Mouse (Mus musculus): ENCODE data around the gene Sestd1. TPM values are rescaled to one million over a fixed set of nuclear protein-coding genes. Genes with fewer than 3 reads are reported as not detected.

The Sestd1 gene
- total and polyA plus RNA-seq, 3 experiments: not detected

DNA sequence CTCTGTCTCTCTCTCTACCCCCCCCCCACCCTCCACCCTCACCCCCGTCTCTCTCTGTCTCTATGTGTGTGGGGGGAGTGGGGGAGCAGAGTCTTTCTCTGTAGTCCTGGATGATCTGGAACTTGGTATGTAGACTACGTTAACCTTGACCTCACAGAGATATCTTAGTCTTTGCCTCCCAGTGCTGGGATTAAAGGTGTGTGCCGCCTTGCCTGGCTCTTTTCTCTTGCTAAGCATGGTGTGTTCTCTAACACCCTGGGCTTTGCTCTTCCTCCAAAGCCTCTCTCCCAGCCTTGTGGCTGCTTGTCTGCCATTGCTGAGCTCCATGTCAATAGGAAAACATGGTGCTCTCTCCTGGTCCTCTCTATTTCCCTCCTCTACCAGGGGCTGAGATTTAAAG, 23.3 kb upstream of the Sestd1 start:
- Histone ChIP-seq H3K9me3 (replicated peaks; ENCODE audit: insufficient read depth, low read length) (no peaks in the 10 kb centered on the region), H3K36me3 (ENCODE audit: control insufficient read depth in 1 of 2, insufficient read depth in 2 of 2, low read length in 2 of 2) (no peaks in the 10 kb centered on the region), H3K4me1 (ENCODE audit: control insufficient read depth in 1 of 2, insufficient read depth in 2 of 2, low read length in 2 of 2) (no peaks in the 10 kb centered on the region), H3K4me3 (ENCODE audit: control insufficient read depth in 1 of 2, insufficient read depth in 1 of 2, low read depth in 2 of 2, low read length in 2 of 2) (no peak overlapping the region), H3K9ac (ENCODE audit: control insufficient read depth, low read depth, low read length, poor library complexity, severe bottlenecking) (no peak overlapping the region), H3K27ac (ENCODE audit: control insufficient read depth, low read depth, low read length) (no peak overlapping the region), H3K27me3 (ENCODE audit: control insufficient read depth in 1 of 2, insufficient read depth in 2 of 2, low read length in 2 of 2) (no peaks in the 10 kb centered on the region), H3K79me2 (ENCODE audit: control insufficient read depth, insufficient read depth, low read length, poor library complexity) (no peaks in the 10 kb centered on the region)
- DNase-seq (ENCODE audit: low read depth, low spot score): no peak
- TF ChIP-seq HCFC1 (IDR thresholded peaks at IDR 0.05; ENCODE audit: low read depth, low read length): no peak
- no peak for TF ChIP-seq ZMIZ1 (IDR thresholded peaks at IDR 0.05; ENCODE audit: low read depth, low read length)
- no peak for TF ChIP-seq MYC (IDR thresholded peaks at IDR 0.05; ENCODE audit: low read depth, low read length)
- no peak for TF ChIP-seq POLR2A (IDR thresholded peaks at IDR 0.05; ENCODE audit: control insufficient read depth in 1 of 2, insufficient read depth in 1 of 2, low read depth in 1 of 2, low read length in 2 of 2, poor library complexity in 1 of 2)
- no peak for TF ChIP-seq GATA1 (IDR thresholded peaks at IDR 0.05; ENCODE audit: low read depth, low read length)
- TF ChIP-seq CTCF (IDR thresholded peaks at IDR 0.05 in 2 of 3, conservative IDR thresholded peaks at IDR 0.05 in 1 of 3; ENCODE audit: control insufficient read depth in 1 of 3, insufficient read depth in 1 of 3, low read depth in 2 of 3, low read length in 3 of 3, poor library complexity in 1 of 3, severe bottlenecking in 1 of 3): no peak
- no peak for TF ChIP-seq SMC3 (IDR thresholded peaks at IDR 0.05; ENCODE audit: low read depth, low read length)

DNA sequence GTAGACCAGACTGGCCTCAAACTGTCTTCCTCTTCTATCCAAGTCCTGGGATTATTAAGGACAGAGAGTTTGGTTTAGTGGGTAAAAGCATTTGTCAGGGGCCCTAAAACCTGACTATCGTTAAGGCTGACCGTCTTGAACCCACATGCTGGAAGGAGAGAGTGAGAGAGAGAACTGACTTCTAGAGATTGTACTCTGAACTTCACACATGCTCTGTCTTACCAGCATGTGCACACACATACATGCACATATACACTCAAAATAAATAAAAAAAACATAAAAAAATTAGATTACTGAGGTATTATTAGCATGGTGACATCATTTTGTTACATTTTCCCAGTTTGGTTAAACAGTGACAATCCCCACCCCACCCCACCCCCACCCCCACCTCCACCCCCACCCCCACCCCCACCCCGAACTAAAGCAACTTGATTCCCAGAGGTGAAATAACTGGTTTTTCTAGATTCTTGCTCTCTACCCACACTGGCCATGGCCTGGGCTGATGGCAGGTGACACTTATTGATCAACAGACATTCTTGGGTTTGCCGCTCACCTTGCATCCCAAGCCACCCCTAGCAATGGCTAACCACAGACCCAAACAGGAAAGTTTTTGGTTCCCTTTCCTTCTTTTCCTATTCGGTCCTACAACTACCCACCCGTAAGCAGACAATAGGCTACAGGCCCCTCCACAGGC, 22.4 kb upstream of the Sestd1 start:
- no peak for TF ChIP-seq BHLHE40 (IDR thresholded peaks at IDR 0.05; ENCODE audit: borderline replicate concordance, low read depth, low read length)
- TF ChIP-seq POLR2A (IDR thresholded peaks at IDR 0.05; ENCODE audit: control insufficient read depth in 1 of 2, insufficient read depth in 1 of 2, low read depth in 1 of 2, low read length in 2 of 2, poor library complexity in 1 of 2): no peak
- TF ChIP-seq NRF1 (IDR thresholded peaks at IDR 0.05; ENCODE audit: insufficient read depth, low read depth, low read length, poor library complexity, severe bottlenecking): no peak
- no peak for TF ChIP-seq EP300 (IDR thresholded peaks at IDR 0.05; ENCODE audit: low read depth in 1 of 2, low read length in 2 of 2)
- TF ChIP-seq MEF2A (IDR thresholded peaks at IDR 0.05; ENCODE audit: extremely low read depth, insufficient replicate concordance, low read depth, low read length, poor library complexity, severe bottlenecking): no peak
- no peak for TF ChIP-seq CHD2 (IDR thresholded peaks at IDR 0.05; ENCODE audit: low read length)
- TF ChIP-seq ZNF384 (IDR thresholded peaks at IDR 0.05; ENCODE audit: low read depth, low read length): no peak
- TF ChIP-seq MAFK (IDR thresholded peaks at IDR 0.05; ENCODE audit: borderline replicate concordance, low read depth, low read length): no peak
- TF ChIP-seq JUND (IDR thresholded peaks at IDR 0.05; ENCODE audit: low read depth, low read length): no peak
- no peak for TF ChIP-seq TCF12 (IDR thresholded peaks at IDR 0.05; ENCODE audit: low read depth, low read length)
- Histone ChIP-seq H3K79me2 (ENCODE audit: control insufficient read depth, insufficient read depth, low read length, poor library complexity) (no peaks in the 10 kb centered on the region), H3K9ac (ENCODE audit: control insufficient read depth, low read depth, low read length, poor library complexity, severe bottlenecking) (no peak overlapping the region), H3K9me3 (replicated peaks; ENCODE audit: insufficient read depth, low read length) (no peaks in the 10 kb centered on the region), H3K4me3 (ENCODE audit: control insufficient read depth in 1 of 2, insufficient read depth in 1 of 2, low read depth in 2 of 2, low read length in 2 of 2) (no peak overlapping the region), H3K27me3 (ENCODE audit: control insufficient read depth in 1 of 2, insufficient read depth in 2 of 2, low read length in 2 of 2) (no peaks in the 10 kb centered on the region), H3K4me1 (ENCODE audit: control insufficient read depth in 1 of 2, insufficient read depth in 2 of 2, low read length in 2 of 2) (no peaks in the 10 kb centered on the region), H3K36me3 (ENCODE audit: control insufficient read depth in 1 of 2, insufficient read depth in 2 of 2, low read length in 2 of 2) (no peaks in the 10 kb centered on the region), H3K27ac (ENCODE audit: control insufficient read depth, low read depth, low read length) (no peak overlapping the region)
- no peak for DNase-seq (ENCODE audit: low read depth, low spot score)
